Mouse (Mus musculus) liver, embryonic 13.5 days (tissue): ENCODE measurements around the gene Olfr1325. TPM values are rescaled to one million over a fixed set of nuclear protein-coding genes. Genes with fewer than 3 reads are reported as not detected.
"Not testable (repeated sequence)": the region's sequence is repeated elsewhere in the genome, so short reads cannot be mapped to it uniquely, and the experiment has no call there.

Experiments
- ATAC-seq: fragments of 200-750 bp; cut with Nextera tagmentation; 2 replicates; pipeline ENCODE4 v1.8.0; 2017; ENCODE audit warnings: low read depth, mild to moderate bottlenecking, moderate number of reproducible peaks, moderate library complexity
- DNase-seq: peaks from one replicate; pipeline ENCODE4 v3.0.0; 2022
- H3K27ac ChIP-seq: fragments of 300-500 bp; sonication (generic); 2 replicates; pipeline ENCODE4 v1.5.1; 2015; ENCODE audit warnings: moderate library complexity, mild to moderate bottlenecking, inconsistent platforms
- H3K27me3 ChIP-seq: fragments of 300-500 bp; sonication (generic); 2 replicates; pipeline ENCODE4 v1.6.1; 2015; ENCODE audit warnings: mild to moderate bottlenecking, inconsistent platforms
- H3K36me3 ChIP-seq: fragments of 300-500 bp; sonication (generic); 2 replicates; pipeline ENCODE4 v1.6.1; 2015; ENCODE audit warnings: mild to moderate bottlenecking, inconsistent platforms
- H3K4me1 ChIP-seq: fragments of 300-500 bp; sonication (generic); replicated peaks from 2 replicates; pipeline ENCODE4 v1.6.1; 2015; ENCODE audit warnings: inconsistent platforms
- H3K4me2 ChIP-seq: fragments of 300-500 bp; sonication (generic); 2 replicates; pipeline ENCODE4 v1.6.1; 2015; ENCODE audit warnings: inconsistent platforms, mild to moderate bottlenecking, moderate library complexity
- H3K4me3 ChIP-seq: fragments of 300-500 bp; sonication (generic); replicated peaks from 2 replicates; pipeline ENCODE4 v1.5.1; 2015; ENCODE audit warnings: mild to moderate bottlenecking, inconsistent platforms
- H3K9ac ChIP-seq: fragments of 300-500 bp; sonication (generic); 2 replicates; pipeline ENCODE4 v1.6.1; 2015; ENCODE audit warnings: mild to moderate bottlenecking, inconsistent platforms
- H3K9me3 ChIP-seq: fragments of 300-500 bp; sonication (generic); replicated peaks from 2 replicates; pipeline ENCODE4 v1.6.1; 2016; ENCODE audit warnings: inconsistent platforms
- WGBS: fragments of 180-500 bp; shearing (Covaris S2); methylation state at CpG from one replicate; pipeline ENCODE4 v1.1.7; 2015; ENCODE audit not compliant: insufficient replicate concordance; 5-methylcytosine and 5-hydroxymethylcytosine counted together
- polyA plus RNA-seq: library from polyadenylated mRNA; unstranded; fragments of >200 nt; fragmentation: Nextera tagmentation; extraction: Ambion mirVana; gene quantifications from 2 replicates; pipeline ENCODE4 v1.2.1, GENCODE M21; 2015

Gene Olfr1325
- not detected in 2 replicates for polyA plus RNA-seq

DNA sequence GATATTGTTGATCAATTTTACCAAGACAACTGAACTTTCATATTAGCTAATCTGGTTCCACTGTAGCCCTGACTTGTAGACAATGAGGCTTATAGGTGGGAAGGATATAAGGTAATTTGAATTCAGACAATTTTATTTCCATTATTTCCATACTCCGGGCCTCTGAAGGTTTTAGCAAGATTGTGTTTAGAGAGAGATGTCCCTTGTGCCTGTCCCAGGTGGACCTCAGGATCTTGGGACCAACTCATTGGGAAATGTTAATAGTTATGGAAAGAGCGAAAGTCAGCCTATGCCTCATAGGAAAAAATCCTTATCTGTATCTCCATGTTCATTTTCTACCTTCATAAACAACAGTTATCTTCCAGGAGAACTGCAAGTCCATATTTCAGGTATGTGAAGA is at the start of gene Olfr1325:
TSS of gene Olfr1325 (plus strand) at position 301 of the 400 bp plus-strand sequence.
- Histone ChIP-seq H3K9ac (no peak within 1 kb of the TSS), H3K4me2 (no peak within 1 kb of the TSS), H3K36me3 (no peaks in the 10 kb centered on the region), H3K4me3 (no peak within 1 kb of the TSS), H3K9me3 (no peaks in the 10 kb centered on the region), H3K4me1 (no peaks in the 10 kb centered on the region), H3K27me3 (no peaks in the 10 kb centered on the region), H3K27ac (no peak within 1 kb of the TSS)
- no peak for DNase-seq
- ATAC-seq: no peak
- WGBS: 67% methylated on average over 2 of the region's 2 CpGs

DNA sequence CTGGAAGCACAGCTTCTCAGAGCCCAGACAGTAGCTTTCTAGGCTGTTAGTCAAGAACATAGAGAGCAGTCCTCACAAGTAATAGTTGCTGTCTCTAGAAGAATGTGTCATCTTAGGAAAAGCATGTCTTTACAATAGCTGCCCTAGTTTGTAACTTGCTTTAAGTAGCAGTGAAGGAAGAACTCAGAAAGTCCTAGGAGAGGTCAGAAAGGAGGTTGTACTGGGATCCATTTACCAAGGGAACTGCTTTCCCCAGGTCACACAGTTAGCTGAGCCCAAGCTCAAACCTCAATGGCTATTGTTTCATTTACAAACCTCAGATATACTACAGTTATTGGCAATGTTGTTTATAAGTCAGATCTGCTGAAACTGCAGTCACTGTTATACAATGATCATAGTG is 17.7 kb upstream of the Olfr1325 start, which contains the start of gene Olfr1326-ps1:
TSS of gene Olfr1326-ps1 (minus strand) at position 101 of the 400 bp plus-strand sequence.
- ATAC-seq (no peak), DNase-seq (no peak)
- H3K36me3 ChIP-seq: no peaks in the 10 kb centered on the region
- no peak within 1 kb of the TSS for H3K9ac ChIP-seq
- H3K4me1 ChIP-seq: no peaks in the 10 kb centered on the region
- no peaks in the 10 kb centered on the region for H3K27me3 ChIP-seq
- no peak within 1 kb of the TSS for H3K27ac ChIP-seq
- H3K9me3 ChIP-seq: no peaks in the 10 kb centered on the region
- no peak within 1 kb of the TSS for H3K4me3 ChIP-seq
- H3K4me2 ChIP-seq: no peak within 1 kb of the TSS

DNA sequence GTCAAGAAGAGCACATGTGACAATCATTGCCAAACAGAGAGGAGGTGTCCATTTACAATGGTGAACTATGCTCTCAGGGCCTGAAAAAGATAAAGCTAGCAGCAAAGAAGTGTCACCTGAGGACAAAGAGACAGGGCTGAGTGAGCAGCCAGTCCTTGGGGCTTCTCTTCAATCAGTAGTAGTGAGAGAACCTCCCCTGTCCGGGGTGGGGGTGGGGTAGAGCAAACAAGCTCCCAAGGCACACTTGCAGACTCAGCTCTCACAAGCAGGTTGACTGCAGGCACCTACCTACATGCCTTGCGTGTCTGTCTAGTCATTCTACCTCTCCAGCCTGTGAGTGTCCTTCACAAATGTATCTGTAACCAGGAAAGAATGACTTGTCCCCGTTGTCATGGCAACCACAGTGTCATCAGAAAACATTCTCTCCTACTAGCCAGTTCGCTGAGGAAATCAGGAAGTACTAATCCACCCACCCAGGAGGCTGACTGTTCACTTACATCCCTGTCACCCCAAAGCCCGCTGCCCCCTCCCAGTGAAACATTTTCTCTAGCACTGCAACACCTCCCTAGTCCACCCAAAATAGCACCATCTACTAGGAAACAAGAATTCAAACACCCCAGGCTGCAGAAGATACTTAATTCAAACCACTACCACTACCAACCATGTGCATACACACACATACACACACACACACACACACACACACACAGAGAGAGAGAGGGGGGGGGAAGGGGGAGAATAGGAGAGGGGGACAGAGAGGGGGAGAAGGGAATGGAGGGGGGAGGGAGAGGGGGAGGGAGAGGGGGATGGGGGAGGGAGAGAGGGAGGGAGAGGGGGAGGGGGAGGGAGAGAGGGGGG is 53.2 kb downstream of the Olfr1325 start, which contains the start of gene Gm5640:
TSS of gene Gm5640 (minus strand) at position 170 of the 858 bp plus-strand sequence.
- not testable (repeated sequence) for H3K9me3 ChIP-seq, H3K27me3 ChIP-seq, H3K4me2 ChIP-seq, ATAC-seq, H3K4me3 ChIP-seq, H3K36me3 ChIP-seq, H3K27ac ChIP-seq, H3K9ac ChIP-seq, DNase-seq, H3K4me1 ChIP-seq
- WGBS: 36% methylated on average over 2 of the region's 5 CpGs

DNA sequence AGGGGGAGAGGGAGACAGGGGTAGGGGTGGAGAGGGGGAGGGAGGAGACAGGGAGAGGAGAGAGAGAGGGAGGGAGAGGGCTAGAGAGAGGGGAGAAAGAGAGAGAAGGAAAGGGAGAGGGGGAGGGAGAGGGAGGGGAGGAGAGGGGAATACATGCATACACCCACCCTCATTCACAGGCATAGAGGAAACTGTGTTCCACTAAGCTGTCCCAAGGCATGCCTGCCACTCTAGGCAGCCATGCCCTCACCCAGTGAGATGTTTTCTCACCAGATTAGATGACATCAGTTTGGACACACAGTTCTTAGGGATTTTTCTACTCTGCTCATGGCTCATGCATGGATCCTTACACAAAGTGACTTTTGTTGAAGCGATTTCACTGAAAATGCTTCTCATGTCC is 53.9 kb downstream of the Olfr1325 start:
- WGBS: no CpG with 5 or more reads among the region's 1 CpGs
- not testable (repeated sequence) for H3K9ac ChIP-seq, H3K4me3 ChIP-seq, H3K4me1 ChIP-seq, H3K27ac ChIP-seq, H3K4me2 ChIP-seq, ATAC-seq, DNase-seq, H3K9me3 ChIP-seq, H3K36me3 ChIP-seq, H3K27me3 ChIP-seq

Other genes with a start within 250 kb of the Olfr1325 start
- gene Lage3, start 239.1 kb upstream of the Olfr1325 start, polyA plus RNA-seq: 62.2 and 71.7 TPM in 2 replicates
- 39.8 and 47.2 TPM in 2 replicates for gene Ubl4a, start 219.5 kb upstream of the Olfr1325 start, polyA plus RNA-seq
- 8.2 and 8.4 TPM in 2 replicates for gene Slc10a3, start 219.3 kb upstream of the Olfr1325 start, polyA plus RNA-seq
- 8.6 and 9.6 TPM in 2 replicates for gene Fam3a, start 199.4 kb upstream of the Olfr1325 start, polyA plus RNA-seq
- gene Ikbkg, start 199.4 kb upstream of the Olfr1325 start, polyA plus RNA-seq: 20.2 and 22.3 TPM in 2 replicates
- 51.6 and 54.5 TPM in 2 replicates for gene G6pdx, start 163.5 kb upstream of the Olfr1325 start, polyA plus RNA-seq
- gene Gm6880, start 111.3 kb upstream of the Olfr1325 start, polyA plus RNA-seq: not detected in 2 replicates
- not detected in 2 replicates for gene Olfr1326-ps1, start 17.8 kb upstream of the Olfr1325 start, polyA plus RNA-seq
- not detected in 2 replicates for gene Gm5640, start 53.0 kb downstream of the Olfr1325 start, polyA plus RNA-seq
- gene Gm6890, start 148.2 kb downstream of the Olfr1325 start, polyA plus RNA-seq: not detected in 2 replicates
- not detected in 2 replicates for gene Gm5936, start 244.5 kb downstream of the Olfr1325 start, polyA plus RNA-seq